Mouse (Mus musculus): ENCODE results near the gene Wdr43. TPM values are rescaled to one million over a fixed set of nuclear protein-coding genes. Genes with fewer than 3 reads are reported as not detected.

Gene Wdr43
- total RNA-seq, 2 experiments from 2014 or later: 20.5 to 20.8 TPM

- intact Hi-C loops (cut with DNase I): loop anchor here (5.0 to 10.0 kb wide), 3 partner anchors 582 to 1122 kb away; no protein-coding TSS in a partner anchor
- no peak for DNase-seq
These were observed 44.7 kb downstream of the Wdr43 start for GRCm38 (mm10) chr17:71660390-71660789.

DNA sequence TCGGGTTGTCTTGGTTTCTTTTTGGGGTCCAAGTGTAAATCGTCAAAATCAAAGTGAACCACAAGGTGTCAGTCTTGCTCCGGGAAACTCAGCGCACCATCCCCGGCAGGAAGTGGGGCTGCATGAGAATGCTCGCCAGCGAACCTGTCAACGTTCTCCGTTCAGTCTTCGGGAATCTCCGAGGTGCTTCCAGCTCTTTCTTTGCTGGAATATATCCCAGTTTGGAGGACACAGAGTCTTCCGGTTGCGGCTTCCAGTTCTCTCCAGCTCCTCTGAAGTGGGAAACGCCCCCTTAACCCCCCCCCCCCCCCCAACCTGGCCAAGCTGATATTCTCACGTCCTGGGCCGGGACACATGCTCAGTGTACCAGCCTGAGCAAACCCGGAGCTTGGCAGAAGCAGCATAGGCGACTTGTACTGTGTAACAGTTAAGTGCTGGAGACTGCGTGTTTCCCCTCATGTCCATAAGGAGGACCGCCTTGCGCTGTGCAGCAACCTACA lies 47.1 kb downstream of the Wdr43 start:
- intact Hi-C loops (cut with DNase I): loop anchor here (1.0 to 10.0 kb wide), 4 partner anchors 212 to 1120 kb away; no protein-coding TSS in a partner anchor
- peak; percentile 67 to 81 for DNase-seq

GRCm38 (mm10) chr17:71663491-71663890 lies 47.8 kb downstream of the Wdr43 start:
- DNase-seq: no peak
- intact Hi-C loops (cut with DNase I): loop anchor here (5.0 to 10.0 kb wide), 3 partner anchors 579 to 1119 kb away; no protein-coding TSS in a partner anchor

DNA sequence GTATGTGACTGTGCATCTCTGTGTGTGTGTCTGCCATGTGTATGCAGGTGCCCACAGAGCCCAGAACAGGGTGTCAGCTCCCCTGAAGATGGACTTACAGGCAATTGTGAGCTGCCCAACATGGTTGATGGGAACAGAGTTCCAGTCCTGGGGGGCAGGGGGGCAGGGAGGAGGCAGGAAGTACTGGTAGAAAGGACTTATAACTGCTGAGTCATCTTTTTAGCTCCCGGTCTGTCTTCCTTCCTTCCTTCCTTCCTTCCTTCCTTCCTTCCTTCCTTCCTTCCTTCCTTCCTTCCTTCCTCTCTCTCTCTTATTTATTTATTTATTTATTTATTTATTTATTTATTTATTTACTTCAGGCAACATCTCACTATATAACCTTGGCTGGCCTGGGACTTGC lies 48.5 kb downstream of the Wdr43 start:
- no peak for DNase-seq
- intact Hi-C loops (cut with DNase I): loop anchor here (5.0 to 10.0 kb wide), 3 partner anchors 578 to 1118 kb away; no protein-coding TSS in a partner anchor

GRCm38 (mm10) chr17:71665201-71665600 lies 49.5 kb downstream of the Wdr43 start:
- DNase-seq: no peak
- intact Hi-C loops (cut with DNase I): loop anchor here (10.0 kb wide), 1 partner anchor 860 kb away; no protein-coding TSS in a partner anchor

- intact Hi-C loops (cut with DNase I): loop anchor here (10.0 kb wide), 1 partner anchor 855 kb away; no protein-coding TSS in a partner anchor
- DNase-seq: no peak
These were observed 53.8 kb downstream of the Wdr43 start for GRCm38 (mm10) chr17:71669511-71669910.

DNA sequence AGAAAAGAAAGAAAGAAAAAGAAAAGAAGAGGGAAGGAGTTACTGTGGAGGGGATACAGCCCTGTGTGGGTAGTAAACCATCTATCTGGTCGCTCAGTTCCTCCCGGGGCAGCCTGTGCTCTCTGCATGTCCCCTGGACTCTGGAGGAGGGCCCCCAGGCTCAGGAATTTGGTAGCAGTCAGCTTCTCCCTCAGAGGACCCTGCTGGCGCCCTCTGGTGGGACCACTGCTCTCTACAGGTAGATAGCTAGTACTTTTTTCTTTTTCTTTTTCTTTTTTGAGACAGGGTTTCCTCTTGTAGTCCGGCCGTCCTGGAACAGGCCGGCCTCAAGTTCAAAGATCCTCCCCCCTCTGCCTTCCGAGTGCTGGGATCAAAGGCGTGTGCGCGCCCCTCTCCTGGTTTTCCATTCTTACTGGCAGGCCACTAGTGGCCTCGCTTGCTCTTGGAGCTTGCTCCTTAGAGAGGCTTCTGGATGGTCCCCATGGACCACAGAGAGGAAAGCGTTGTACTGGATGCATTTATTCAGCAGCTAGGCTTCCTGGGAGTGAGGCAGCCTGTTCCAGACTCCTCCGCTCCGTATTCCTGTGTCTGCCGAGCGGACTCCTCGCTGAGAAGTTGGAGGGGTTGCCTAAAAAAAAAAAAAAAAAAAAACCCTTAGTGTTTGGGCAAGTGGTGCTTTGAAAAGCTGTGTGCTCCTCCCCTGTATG lies 56.3 kb downstream of the Wdr43 start:
- intact Hi-C loops (cut with DNase I): loop anchor here (5.0 kb wide), 1 partner anchor 110 kb away; no protein-coding TSS in a partner anchor
- peak; percentile 49 to 74 for DNase-seq

GRCm38 (mm10) chr17:71673092-71673491 lies 57.4 kb downstream of the Wdr43 start, which contains the start of gene Togaram2:
TSS of gene Togaram2 (plus strand) at chr17:71673261.
- intact Hi-C loops (cut with DNase I): loop anchor here (5.0 kb wide), 1 partner anchor 109 kb away; no protein-coding TSS in a partner anchor
- DNase-seq: no peak

GRCm38 (mm10) chr17:71673936-71674335 lies 58.2 kb downstream of the Wdr43 start:
- intact Hi-C loops (cut with DNase I): loop anchor here (5.0 kb wide), 1 partner anchor 108 kb away; no protein-coding TSS in a partner anchor

DNA sequence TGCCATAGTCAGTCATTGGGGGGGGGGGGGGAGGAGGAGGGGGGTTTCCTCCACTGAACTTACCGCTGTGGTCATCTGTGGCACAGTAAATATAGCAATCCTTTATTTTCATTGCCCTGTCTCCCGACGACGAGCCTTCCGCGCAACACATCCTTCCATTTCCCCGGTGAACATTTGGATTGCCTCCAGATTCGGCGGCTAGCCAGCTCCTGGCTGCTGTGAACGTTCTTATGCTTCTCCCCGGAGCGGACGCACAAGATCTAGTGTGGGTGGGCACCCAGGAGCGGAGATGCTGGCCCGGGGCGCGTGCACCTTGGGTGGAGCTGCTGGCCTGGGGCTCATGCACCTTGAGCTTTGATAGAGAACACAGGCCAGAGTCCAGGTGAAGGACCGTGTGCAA lies 59.2 kb downstream of the Wdr43 start:
- intact Hi-C loops (cut with DNase I): loop anchor here (5.0 kb wide), 1 partner anchor 107 kb away; no protein-coding TSS in a partner anchor
- DNase-seq: peak; percentile 53 to 75

More at GRCm38 (mm10) chr17:71673936-71674335, 58.2 kb downstream of the Wdr43 start:
- no peak for DNase-seq

GRCm38 (mm10) chr17:71681666-71682065 lies 66.0 kb downstream of the Wdr43 start:
- intact Hi-C loops (cut with DNase I): no loop called here
- DNase-seq: no peak

GRCm38 (mm10) chr17:71682379-71682778 lies 66.7 kb downstream of the Wdr43 start:
- intact Hi-C loops (cut with DNase I): no loop called here

DNA sequence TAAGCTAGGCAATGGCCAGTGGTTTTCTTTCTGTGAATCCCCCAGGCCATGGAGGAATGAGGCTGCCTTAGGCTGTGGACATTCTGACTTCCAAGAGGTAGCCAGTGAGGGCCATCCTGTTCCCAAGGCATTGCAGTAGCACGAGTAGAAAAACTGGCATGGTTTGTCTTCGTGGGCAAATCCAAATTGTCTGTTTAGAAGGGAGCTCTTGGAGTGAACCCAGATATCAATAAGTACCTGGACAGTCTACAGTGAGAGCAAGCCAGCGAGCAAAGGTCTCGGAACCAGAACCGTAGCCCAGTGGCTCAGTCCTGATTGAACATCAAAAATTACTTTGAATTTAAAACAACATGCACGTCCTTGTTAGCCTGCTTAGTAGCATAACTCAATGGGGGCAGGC lies 67.6 kb downstream of the Wdr43 start:
- intact Hi-C loops (cut with DNase I): no loop called here
- DNase-seq: no peak

More at GRCm38 (mm10) chr17:71682379-71682778, 66.7 kb downstream of the Wdr43 start:
- no peak for DNase-seq

GRCm38 (mm10) chr17:71684103-71684608 lies 68.5 kb downstream of the Wdr43 start:
- intact Hi-C loops (cut with DNase I): no loop called here
- DNase-seq: no peak

DNA sequence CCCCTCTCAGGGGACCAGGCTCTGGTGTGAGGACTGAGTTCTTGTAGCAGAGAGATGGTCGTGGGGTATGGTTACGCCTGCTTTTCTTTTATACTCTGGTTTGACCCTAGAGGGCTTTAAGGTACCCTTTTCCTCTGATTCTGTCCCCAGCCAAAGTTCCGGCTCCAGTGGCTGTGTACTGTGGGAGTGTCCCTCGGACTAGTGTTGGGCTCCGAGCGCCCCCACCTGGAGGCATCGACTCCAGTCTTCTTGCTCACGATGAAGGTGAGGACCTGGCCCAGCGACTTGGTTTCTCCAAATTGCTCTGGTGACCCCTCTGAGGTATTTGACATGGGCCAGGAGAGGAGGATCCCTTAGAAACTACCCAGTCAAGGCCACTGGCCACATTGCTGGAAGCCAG lies 71.7 kb downstream of the Wdr43 start:
- intact Hi-C loops (cut with DNase I): no loop called here
- no peak for DNase-seq

DNA sequence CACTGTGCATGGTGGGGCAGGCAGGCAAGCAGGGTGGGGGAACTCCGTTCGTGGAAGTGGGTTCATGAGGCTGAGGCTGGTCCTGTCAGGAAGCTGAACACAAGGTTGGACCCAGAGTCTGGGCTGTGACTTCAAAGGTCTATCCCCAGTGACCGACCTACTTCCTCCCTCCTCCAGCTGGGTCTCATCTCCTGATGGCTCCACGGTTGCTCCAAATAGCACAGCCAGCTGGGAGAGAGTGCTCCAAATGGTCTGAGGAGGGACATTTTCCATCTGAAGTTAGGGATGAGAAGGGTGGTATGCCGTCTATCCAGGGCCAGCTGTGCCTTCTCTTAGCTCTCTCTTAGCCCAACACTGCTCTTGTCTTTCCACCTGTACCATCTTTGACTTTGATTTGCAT lies 74.2 kb downstream of the Wdr43 start:
- peak; percentile 35 to 65 for DNase-seq
- intact Hi-C loops (cut with DNase I): no loop called here

DNA sequence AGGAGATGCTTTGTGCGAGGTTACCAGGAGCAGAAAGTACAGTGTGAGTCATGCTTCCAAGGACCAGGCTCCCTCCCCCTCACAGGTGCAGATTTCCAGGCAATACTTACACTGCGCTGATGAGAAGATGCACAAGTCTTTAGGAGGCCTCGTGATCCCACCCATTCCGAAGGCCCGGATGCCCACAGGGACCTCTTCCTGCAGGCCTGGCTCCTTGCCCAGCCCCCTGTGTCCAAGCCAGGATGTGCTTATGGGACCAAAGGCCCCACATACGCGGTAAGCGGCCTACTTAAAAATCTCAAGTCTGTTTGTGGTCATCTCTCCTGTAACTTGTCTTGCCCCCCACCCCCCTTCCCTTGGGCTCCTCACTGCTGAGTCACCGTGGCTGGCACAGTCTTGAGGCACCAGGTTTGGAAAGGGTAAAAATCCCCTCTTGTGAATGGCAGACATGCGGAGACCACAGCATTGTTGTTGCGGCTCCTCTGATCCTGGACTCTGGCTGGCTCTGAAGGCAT lies 75.7 kb downstream of the Wdr43 start:
- intact Hi-C loops (cut with DNase I): no loop called here
- peak; percentile 35 to 40 for DNase-seq

GRCm38 (mm10) chr17:71693313-71693712 lies 77.6 kb downstream of the Wdr43 start:
- peak; percentile 28 to 42 for DNase-seq
- intact Hi-C loops (cut with DNase I): no loop called here

DNA sequence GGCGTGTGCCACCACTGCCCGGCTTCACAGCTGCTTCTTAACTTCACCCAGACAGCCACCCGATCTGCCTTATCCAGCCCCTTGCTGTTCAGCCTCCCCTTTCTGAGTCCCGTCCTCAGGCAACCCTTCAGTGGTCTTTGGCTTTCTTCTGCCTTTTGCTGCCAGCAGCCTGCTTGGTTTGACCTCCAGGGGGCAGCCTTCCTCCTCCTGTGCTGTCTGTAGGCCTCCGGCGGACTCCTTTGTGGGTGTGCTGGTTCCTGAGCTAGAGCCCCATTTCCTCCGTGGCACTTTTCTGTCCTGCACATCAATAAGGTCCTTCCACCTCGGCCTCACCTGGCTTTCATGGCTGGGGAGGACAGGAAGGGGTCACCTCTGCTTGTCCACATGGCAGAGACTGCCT lies 78.1 kb downstream of the Wdr43 start:
- intact Hi-C loops (cut with DNase I): no loop called here

GRCm38 (mm10) chr17:71695151-71695550 lies 79.5 kb downstream of the Wdr43 start:
- no peak for DNase-seq
- intact Hi-C loops (cut with DNase I): no loop called here

More for the DNA sequence above, 78.1 kb downstream of the Wdr43 start:
- no peak for DNase-seq
